10 mouse cellular contexts compared by ENCODE assay signal in the genomic region with DNA sequence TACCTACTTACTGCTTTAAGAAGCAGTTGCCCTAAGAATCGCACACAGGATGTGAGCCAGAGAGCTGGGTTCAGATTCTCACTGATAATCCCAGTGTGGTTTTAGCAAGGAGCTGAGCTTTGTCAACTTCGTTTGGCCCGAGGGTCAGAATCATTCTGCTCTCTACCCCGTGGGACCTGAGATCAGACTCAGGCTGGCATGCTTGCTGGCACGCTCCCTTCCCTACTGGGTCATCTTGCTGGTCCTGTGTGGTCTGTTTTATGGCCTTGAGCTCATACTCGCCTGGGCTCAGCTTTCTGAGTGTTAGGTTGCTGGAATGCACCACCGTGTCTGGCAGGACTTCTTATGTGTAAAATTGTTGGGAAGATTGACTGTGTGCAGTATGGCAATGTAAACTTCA.
DNase-seq lines count a peak whose midpoint lies in the region; ATAC-seq and TF ChIP-seq lines count a peak whose summit lies in the region.
"Had no signal": no experiment of that assay in that cellular context is flagged by ENCODE, and none has a peak within 500 bp of the region (broad histone marks: within the 10 kb centered on the region; RNA-seq: fewer than 3 reads in every experiment).

No protein-coding gene starts in this region.

- WGBS in heart, adult 2 months, result 48% methylated on average over 7 of the region's 7 CpGs
- WGBS in embryonic facial prominence, embryonic 10.5 days, result 72% methylated on average over 7 of the region's 7 CpGs
- 79% methylated on average over 7 of the region's 7 CpGs for WGBS in midbrain, postnatal 0 days

- H3K36me3 ChIP-seq in heart, adult 2 months (ENCODE audit: control insufficient read depth, insufficient read depth, low read length), result peaks cover 6% of the 10 kb centered on the region
- H3K36me3 ChIP-seq in embryonic facial prominence, embryonic 10.5 days (replicated peaks), result 0 out of 2 replicates have a peak, but pooled peaks cover 8% of the 10 kb centered on the region
- peaks cover 19% of the 10 kb centered on the region for H3K36me3 ChIP-seq in myocyte (ENCODE audit: control insufficient read depth, insufficient read depth)
- H3K36me3 ChIP-seq in midbrain, postnatal 0 days (ENCODE audit: insufficient read depth, low read length), result peaks cover 16% of the 10 kb centered on the region

- peak overlapping the region; percentile 87 for H3K27ac ChIP-seq in heart, adult 2 months
- peak overlapping the region; percentile 35; the same call in 1 of the 2 replicates for H3K27ac ChIP-seq in embryonic facial prominence, embryonic 10.5 days (replicated peaks)
- H3K27ac ChIP-seq in midbrain, postnatal 0 days (ENCODE audit: low read depth, low read length), result no peak overlapping the region

- no peak overlapping the region for H3K4me3 ChIP-seq in heart, adult 2 months
- H3K4me3 ChIP-seq in embryonic facial prominence, embryonic 10.5 days, result no peak overlapping the region
- no peak overlapping the region for H3K4me3 ChIP-seq in myocyte
- H3K4me3 ChIP-seq in midbrain, postnatal 0 days (ENCODE audit: low read depth, low read length), result no peak overlapping the region

- no peak for TF ChIP-seq POLR2A in heart, adult 2 months (IDR thresholded peaks at IDR 0.05; ENCODE audit: insufficient read depth, low read depth, low read length)
- no peak for TF ChIP-seq POLR2A in myocyte (IDR thresholded peaks at IDR 0.05; ENCODE audit: insufficient read length, low read depth)

- TF ChIP-seq CTCF in heart, adult 2 months (IDR thresholded peaks at IDR 0.05), result no peak
- TF ChIP-seq CTCF in midbrain, postnatal 0 days (IDR thresholded peaks at IDR 0.05), result no peak

- H3K27me3 ChIP-seq in heart, adult 2 months (ENCODE audit: control insufficient read depth, insufficient read depth, low read length), result no peaks in the 10 kb centered on the region
- H3K27me3 ChIP-seq in embryonic facial prominence, embryonic 10.5 days (replicated peaks; ENCODE audit: low read depth, poor library complexity, severe bottlenecking), result no peaks in the 10 kb centered on the region
- H3K27me3 ChIP-seq in myocyte (ENCODE audit: control insufficient read depth, insufficient read depth, insufficient read length), result no peaks in the 10 kb centered on the region
- no peaks in the 10 kb centered on the region for H3K27me3 ChIP-seq in midbrain, postnatal 0 days (ENCODE audit: insufficient read depth, low read length)

- no peaks in the 10 kb centered on the region for H3K79me2 ChIP-seq in heart, adult 2 months (replicated peaks; ENCODE audit: control insufficient read depth, insufficient read depth, low read length)
- H3K79me2 ChIP-seq in myocyte (ENCODE audit: control insufficient read depth, insufficient read depth), result no peaks in the 10 kb centered on the region

- H3K4me1 ChIP-seq in heart, adult 2 months (ENCODE audit: control insufficient read depth, insufficient read depth, low read length), result peaks cover 12% of the 10 kb centered on the region
- H3K4me1 ChIP-seq in embryonic facial prominence, embryonic 10.5 days, result peaks cover 6% of the 10 kb centered on the region
- no peaks in the 10 kb centered on the region for H3K4me1 ChIP-seq in midbrain, postnatal 0 days (ENCODE audit: insufficient read depth, low read length)

- H3K9ac ChIP-seq in heart, adult 2 months (ENCODE audit: low read depth, low read length), result peak overlapping the region; percentile 45
- H3K9ac ChIP-seq in midbrain, postnatal 0 days (replicated peaks; ENCODE audit: low read length, poor library complexity, severe bottlenecking), result no peak overlapping the region

- DNase-seq in heart, adult 2 months, result peak in 1 of 2 experiments; percentile 26
- DNase-seq in heart, postnatal 36 days, result no peak
- no peak for DNase-seq in embryonic facial prominence, embryonic 10.5 days (ENCODE audit: low spot score)
- DNase-seq in heart, postnatal 4 days, result peak; percentile 22
- no peak for DNase-seq in midbrain, postnatal 0 days (ENCODE audit: low spot score)
- DNase-seq: adrenal gland, adult 2 months; cerebellum, adult 11 months; thymus, postnatal 14 days had no signal

- H3K4me2 ChIP-seq in myocyte (ENCODE audit: low read depth), result peak overlapping the region; percentile 63
- no peak overlapping the region for H3K4me2 ChIP-seq in midbrain, postnatal 0 days (ENCODE audit: low read depth, low read length, poor library complexity, severe bottlenecking)

- H3K9me3 ChIP-seq in embryonic facial prominence, embryonic 10.5 days, result no peaks in the 10 kb centered on the region
- no peaks in the 10 kb centered on the region for H3K9me3 ChIP-seq in midbrain, postnatal 0 days (ENCODE audit: low read length)

- no peak for ATAC-seq in midbrain, postnatal 0 days (ENCODE audit: low FRiP score)
- ATAC-seq in activated CD4-positive, CD25-positive, alpha-beta regulatory T cell, adult 4 months, result no peak

- intact Hi-C loops in heart, adult 2 months (cut with DNase I), result loop anchor here (5.0 kb wide), 1 partner anchor 243 kb away; no protein-coding TSS in a partner anchor
- intact Hi-C loops in heart, postnatal 36 days (cut with DNase I), result loop anchor here (2.0 kb wide), 1 partner anchor 27 kb away; no protein-coding TSS in a partner anchor

- no peak for TF ChIP-seq EP300 in heart, adult 2 months (IDR thresholded peaks at IDR 0.05; ENCODE audit: insufficient read depth, low read depth, low read length)

- H3ac ChIP-seq in myocyte (ENCODE audit: control insufficient read depth, insufficient read length), result no peak overlapping the region

TF ChIP-seq in myocyte, 11 proteins besides CTCF, POLR2A, EP300 and RAD21:
- TF ChIP-seq CEBPB (IDR thresholded peaks at IDR 0.05; ENCODE audit: insufficient read depth, poor library complexity, severe bottlenecking), result no peak
- no peak for TF ChIP-seq E2F4 (IDR thresholded peaks at IDR 0.05; ENCODE audit: insufficient read depth)
- TF ChIP-seq POLR2AphosphoS2 (IDR thresholded peaks at IDR 0.05; ENCODE audit: insufficient read length, low read depth), result no peak
- TF ChIP-seq TCF12 (IDR thresholded peaks at IDR 0.05; ENCODE audit: insufficient read depth, poor library complexity, severe bottlenecking), result no peak
- no peak for TF ChIP-seq TCF3 (IDR thresholded peaks at IDR 0.05; ENCODE audit: insufficient read length, low read depth)
- no peak for TF ChIP-seq REST (IDR thresholded peaks at IDR 0.05; ENCODE audit: insufficient read depth, insufficient read length)
- TF ChIP-seq MYOG (IDR thresholded peaks at IDR 0.05; ENCODE audit: control insufficient read depth in 1 of 3, insufficient read depth in 1 of 3, insufficient read length in 2 of 3, low read depth in 2 of 3), result no peak
